Mouse (Mus musculus) small intestine, adult 2 months (tissue): Measurements from ENCODE around the gene Tet1.

Source experiments
- CTCF ChIP-seq: fragments of 200-500 bp; IDR thresholded peaks from 2 replicates; pipeline ENCODE4 v1.5.1; 2012; ENCODE audit warnings: low read depth, mild to moderate bottlenecking, control low read depth, inconsistent platforms, low read length, moderate library complexity, mixed read lengths; ENCODE audit not compliant: insufficient replicate concordance, insufficient read length; ENCODE audit errors: extremely low read depth
- POLR2A ChIP-seq: fragments of 200-500 bp; IDR thresholded peaks from 2 replicates; pipeline ENCODE4 v1.6.1; 2012; ENCODE audit warnings: low read depth, mild to moderate bottlenecking, control low read depth, inconsistent platforms, low read length, moderate library complexity

DNA sequence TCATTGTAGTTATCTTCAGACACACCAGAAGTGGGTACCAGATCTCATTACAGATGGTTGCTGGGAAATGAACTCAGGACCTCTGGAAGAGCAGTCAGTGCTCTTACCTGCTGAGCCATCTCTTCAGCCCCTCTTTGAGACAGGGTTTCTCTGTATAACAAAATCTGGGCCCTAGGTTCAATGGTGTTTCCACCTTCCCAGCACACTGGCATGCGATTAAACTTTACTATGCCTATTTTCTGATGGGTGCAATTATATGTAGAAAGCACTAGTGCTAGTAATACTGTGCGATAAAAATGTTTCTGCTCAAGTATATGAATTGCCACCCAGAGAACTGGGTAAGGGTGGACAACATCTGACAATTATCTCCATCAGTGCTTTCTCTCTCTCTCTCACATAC lies 105.5 kb downstream of the Tet1 start:
- no peak for TF ChIP-seq CTCF
- TF ChIP-seq POLR2A, result no peak
